Mouse (Mus musculus): ENCODE results near the gene Ccdc9. TPM values are rescaled to one million over a fixed set of nuclear protein-coding genes. Genes with fewer than 3 reads are reported as not detected.
A peak's percentile ranks its signal among the peaks of the same experiment; 100 is the strongest.
"Not testable (repeated sequence)": the region's sequence is repeated elsewhere in the genome, so short reads cannot be mapped to it uniquely, and the experiment has no call there.

Gene Ccdc9
- polyA plus RNA-seq, 1 experiment from 2014 or later: 14.2 TPM

- Histone ChIP-seq H3K4me2 (replicated peaks; ENCODE audit: low read depth) (peak overlapping the region; percentile 94; the same call in 1 of the 2 replicates), H3K9me3 (ENCODE audit: control insufficient read depth) (no peaks in the 10 kb centered on the region), H3K4me1 (replicated peaks; ENCODE audit: control insufficient read depth, insufficient read depth, low read length) (peaks cover 7% of the 10 kb centered on the region), H3K27me3 (replicated peaks; ENCODE audit: control insufficient read depth, insufficient read depth, low read length) (no peaks in the 10 kb centered on the region), H3K27ac (ENCODE audit: low read depth, low read length) (peak overlapping the region; percentile 23; the same call in 1 of the 2 replicates), H3K4me3 (ENCODE audit: low read depth, low read length) (0 out of 2 replicates have a peak overlapping the region, but pooled peaks have one; percentile 61), H3K9ac (ENCODE audit: low read depth, low read length) (peak overlapping the region; percentile 22), H3K36me3 (ENCODE audit: control insufficient read depth, insufficient read depth) (peaks cover 43% of the 10 kb centered on the region)
- no peak for TF ChIP-seq CTCF (IDR thresholded peaks at IDR 0.05; ENCODE audit: low read depth)
- ATAC-seq: no peak
- WGBS: 63% methylated on average over 10 of the region's 10 CpGs
Observed at GRCm38 (mm10) chr7:16274922-16275890, 11.4 kb downstream of the Ccdc9 start.

GRCm38 (mm10) chr7:16273766-16274140 lies 12.8 kb downstream of the Ccdc9 start:
- Histone ChIP-seq H3K9me3 (ENCODE audit: control insufficient read depth) (no peaks in the 10 kb centered on the region), H3K27ac (ENCODE audit: low read depth, low read length) (peak overlapping the region; percentile 96), H3K4me1 (replicated peaks; ENCODE audit: control insufficient read depth, insufficient read depth, low read length) (peaks cover 7% of the 10 kb centered on the region), H3K27me3 (replicated peaks; ENCODE audit: control insufficient read depth, insufficient read depth, low read length) (no peaks in the 10 kb centered on the region), H3K4me2 (replicated peaks; ENCODE audit: low read depth) (peak overlapping the region; percentile 94), H3K36me3 (ENCODE audit: control insufficient read depth, insufficient read depth) (peaks cover 35% of the 10 kb centered on the region), H3K9ac (ENCODE audit: low read depth, low read length) (peak overlapping the region; percentile 69), H3K4me3 (ENCODE audit: low read depth, low read length) (peak overlapping the region; percentile 61)
- ATAC-seq: peak; percentile 76
- WGBS: 0% methylated on average over 17 of the region's 18 CpGs
- no peak; the same call in 1 of the 2 replicates for TF ChIP-seq CTCF (IDR thresholded peaks at IDR 0.05; ENCODE audit: low read depth)

- H3K9ac ChIP-seq (ENCODE audit: low read depth, low read length): peak within 1 kb of the TSS; percentile 69
- ATAC-seq: peak; percentile 66
- under 1% methylated on average over 41 of the region's 49 CpGs for WGBS
Observed at GRCm38 (mm10) chr7:16273081-16273765, 13.4 kb downstream of the Ccdc9 start, which contains the start of gene Inafm1. Gene Inafm1 (minus strand): TSS chr7:16273617.

GRCm38 (mm10) chr7:16272681-16273080 lies 13.9 kb downstream of the Ccdc9 start:
- Histone ChIP-seq H3K27ac (ENCODE audit: low read depth, low read length) (peak overlapping the region; percentile 96), H3K4me1 (replicated peaks; ENCODE audit: control insufficient read depth, insufficient read depth, low read length) (peaks cover 7% of the 10 kb centered on the region), H3K36me3 (ENCODE audit: control insufficient read depth, insufficient read depth) (peaks cover 24% of the 10 kb centered on the region), H3K4me3 (ENCODE audit: low read depth, low read length) (peak overlapping the region; percentile 61), H3K27me3 (replicated peaks; ENCODE audit: control insufficient read depth, insufficient read depth, low read length) (no peaks in the 10 kb centered on the region), H3K9me3 (ENCODE audit: control insufficient read depth) (no peaks in the 10 kb centered on the region), H3K9ac (ENCODE audit: low read depth, low read length) (peak overlapping the region; percentile 69), H3K4me2 (replicated peaks; ENCODE audit: low read depth) (peak overlapping the region; percentile 94)
- peak; percentile 80 for ATAC-seq
- 1% methylated on average over 42 of the region's 46 CpGs for WGBS
- TF ChIP-seq CTCF (IDR thresholded peaks at IDR 0.05; ENCODE audit: low read depth): peak; percentile 57

More at GRCm38 (mm10) chr7:16273081-16273765, 13.4 kb downstream of the Ccdc9 start, which contains the start of gene Inafm1:
- Histone ChIP-seq H3K4me3 (ENCODE audit: low read depth, low read length) (peak within 1 kb of the TSS; percentile 61), H3K36me3 (ENCODE audit: control insufficient read depth, insufficient read depth) (peaks cover 29% of the 10 kb centered on the region), H3K4me1 (replicated peaks; ENCODE audit: control insufficient read depth, insufficient read depth, low read length) (peaks cover 7% of the 10 kb centered on the region), H3K27ac (ENCODE audit: low read depth, low read length) (peak within 1 kb of the TSS; percentile 96), H3K4me2 (replicated peaks; ENCODE audit: low read depth) (peak within 1 kb of the TSS; percentile 94), H3K9me3 (ENCODE audit: control insufficient read depth) (no peaks in the 10 kb centered on the region), H3K27me3 (replicated peaks; ENCODE audit: control insufficient read depth, insufficient read depth, low read length) (no peaks in the 10 kb centered on the region)
- no peak for TF ChIP-seq CTCF (IDR thresholded peaks at IDR 0.05; ENCODE audit: low read depth)

GRCm38 (mm10) chr7:16271139-16271538 lies 15.5 kb downstream of the Ccdc9 start:
- H3K36me3 ChIP-seq (ENCODE audit: control insufficient read depth, insufficient read depth): peaks cover 11% of the 10 kb centered on the region

GRCm38 (mm10) chr7:16266593-16266992 lies 20.0 kb downstream of the Ccdc9 start:
- not testable (repeated sequence) for H3K36me3 ChIP-seq (ENCODE audit: control insufficient read depth, insufficient read depth); H3K4me2 ChIP-seq (replicated peaks; ENCODE audit: low read depth); H3K27me3 ChIP-seq (replicated peaks; ENCODE audit: control insufficient read depth, insufficient read depth, low read length); H3K9me3 ChIP-seq (ENCODE audit: control insufficient read depth); H3K27ac ChIP-seq (ENCODE audit: low read depth, low read length); H3K4me3 ChIP-seq (ENCODE audit: low read depth, low read length); H3K4me1 ChIP-seq (replicated peaks; ENCODE audit: control insufficient read depth, insufficient read depth, low read length); H3K9ac ChIP-seq (ENCODE audit: low read depth, low read length)
- 38% methylated on average over 7 of the region's 7 CpGs for WGBS
- ATAC-seq: peak; percentile 68

More at GRCm38 (mm10) chr7:16271139-16271538, 15.5 kb downstream of the Ccdc9 start:
- TF ChIP-seq CTCF (IDR thresholded peaks at IDR 0.05; ENCODE audit: low read depth): no peak
- no peak overlapping the region for H3K27ac ChIP-seq (ENCODE audit: low read depth, low read length)
- WGBS: 86% methylated on average over 1 of the region's 1 CpGs
- ATAC-seq: no peak
- H3K4me2 ChIP-seq (replicated peaks; ENCODE audit: low read depth): no peak overlapping the region
- H3K9me3 ChIP-seq (ENCODE audit: control insufficient read depth): no peaks in the 10 kb centered on the region
- H3K4me1 ChIP-seq (replicated peaks; ENCODE audit: control insufficient read depth, insufficient read depth, low read length): peaks cover 7% of the 10 kb centered on the region
- no peak overlapping the region for H3K9ac ChIP-seq (ENCODE audit: low read depth, low read length)
- no peak overlapping the region for H3K4me3 ChIP-seq (ENCODE audit: low read depth, low read length)
- no peaks in the 10 kb centered on the region for H3K27me3 ChIP-seq (replicated peaks; ENCODE audit: control insufficient read depth, insufficient read depth, low read length)
